Mouse (Mus musculus) brown adipose tissue, adult 24 weeks (tissue): ENCODE results near the gene Defb25. TPM values are rescaled to one million over a fixed set of nuclear protein-coding genes. Genes with fewer than 3 reads are reported as not detected.
A peak's percentile ranks its signal among the peaks of the same experiment; 100 is the strongest.
"Not testable (repeated sequence)": the region's sequence is repeated elsewhere in the genome, so short reads cannot be mapped to it uniquely, and the experiment has no call there.

Source experiments
- H3K27ac ChIP-seq: fragments of 200-500 bp; replicated peaks from 2 replicates; pipeline ENCODE4 v1.5.1; 2012; ENCODE audit warnings: low read depth, mild to moderate bottlenecking, low read length
- H3K4me1 ChIP-seq: fragments of 200-500 bp; 2 replicates; pipeline ENCODE4 v1.6.1; 2012; ENCODE audit warnings: low read length, mixed read lengths; ENCODE audit not compliant: control insufficient read depth, insufficient read depth, insufficient read length
- H3K4me3 ChIP-seq: fragments of 200-500 bp; 2 replicates; pipeline ENCODE4 v1.5.1; 2012; ENCODE audit warnings: low read depth, mild to moderate bottlenecking, low read length, moderate library complexity; ENCODE audit not compliant: insufficient read depth
- polyA plus RNA-seq: library from polyadenylated mRNA; stranded (reverse); fragments of >200 nt; gene quantifications from 2 replicates; pipeline ENCODE4 v1.2.4, GENCODE M21; 2012; ENCODE audit not compliant: missing spikeins, insufficient read depth, insufficient read length

Gene Defb25
- polyA plus RNA-seq: not detected in 2 replicates

DNA sequence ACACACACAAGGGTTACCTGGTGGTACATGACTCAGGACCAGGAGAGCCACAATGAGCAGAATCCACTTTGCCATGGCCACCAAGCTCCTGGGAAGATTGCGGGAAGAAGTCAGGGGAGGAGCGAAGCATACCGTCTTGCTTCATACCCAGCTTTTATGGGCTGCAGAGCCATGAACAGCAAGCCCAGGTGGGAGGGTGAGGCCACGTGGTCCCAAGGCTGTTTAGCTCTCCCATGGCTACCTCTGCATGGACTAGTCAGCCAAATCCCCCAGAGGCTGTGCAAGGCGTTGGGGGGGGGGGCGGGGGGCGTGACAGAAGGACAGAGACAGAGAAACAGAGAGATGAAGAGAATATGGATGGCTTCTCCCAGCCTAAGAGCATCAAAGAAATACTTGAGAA is at the start of gene Defb25:
TSS of gene Defb25 (minus strand) at position 101 of the 400 bp plus-strand sequence.
- H3K27ac ChIP-seq: no peak within 1 kb of the TSS
- no peak within 1 kb of the TSS for H3K4me3 ChIP-seq
- no peaks in the 10 kb centered on the region for H3K4me1 ChIP-seq

DNA sequence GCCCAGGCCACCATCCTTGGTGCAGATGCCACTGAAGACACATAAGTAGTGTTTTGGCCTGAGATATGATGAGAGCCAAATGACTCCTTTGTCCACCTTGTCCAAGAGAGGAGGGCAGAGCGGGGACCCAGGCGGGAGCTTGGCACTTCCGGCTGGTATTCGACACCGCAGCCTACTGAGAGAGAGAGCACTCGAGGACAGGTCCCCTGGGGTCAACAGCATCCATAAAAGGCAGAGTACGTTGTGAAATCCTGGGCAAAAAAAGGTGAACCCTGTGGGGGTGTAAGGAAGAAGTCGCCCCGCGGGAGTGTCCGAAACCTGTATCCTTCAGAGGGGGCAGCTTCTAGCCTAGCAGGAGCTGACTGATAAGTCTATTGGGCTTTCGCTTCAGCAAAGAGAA is 49.3 kb upstream of the Defb25 start:
- Histone ChIP-seq H3K27ac (no peak overlapping the region), H3K4me1 (peaks cover 22% of the 10 kb centered on the region), H3K4me3 (0 out of 2 replicates have a peak overlapping the region, but pooled peaks have one; percentile 3)

DNA sequence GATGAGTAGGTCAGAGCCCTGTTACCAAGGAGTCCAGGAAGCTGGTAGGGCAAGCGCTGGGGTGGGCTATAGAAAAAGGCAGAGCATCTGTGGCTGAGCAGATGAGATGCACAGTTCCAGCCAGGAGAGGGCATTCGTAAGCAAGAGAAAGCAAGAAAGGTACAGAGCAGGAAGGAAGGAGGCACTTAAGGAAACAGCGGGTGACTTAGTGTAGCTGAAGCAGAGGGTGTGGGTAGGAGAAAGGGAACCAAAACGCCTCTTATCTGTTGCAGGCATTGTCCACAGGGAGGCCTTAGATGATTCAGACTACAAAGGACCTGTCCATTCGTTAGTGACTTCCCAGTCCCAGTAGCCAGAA is 48.8 kb upstream of the Defb25 start:
- Histone ChIP-seq H3K27ac (no peak overlapping the region), H3K4me3 (0 out of 2 replicates have a peak overlapping the region, but pooled peaks have one; percentile 3), H3K4me1 (peaks cover 22% of the 10 kb centered on the region)

DNA sequence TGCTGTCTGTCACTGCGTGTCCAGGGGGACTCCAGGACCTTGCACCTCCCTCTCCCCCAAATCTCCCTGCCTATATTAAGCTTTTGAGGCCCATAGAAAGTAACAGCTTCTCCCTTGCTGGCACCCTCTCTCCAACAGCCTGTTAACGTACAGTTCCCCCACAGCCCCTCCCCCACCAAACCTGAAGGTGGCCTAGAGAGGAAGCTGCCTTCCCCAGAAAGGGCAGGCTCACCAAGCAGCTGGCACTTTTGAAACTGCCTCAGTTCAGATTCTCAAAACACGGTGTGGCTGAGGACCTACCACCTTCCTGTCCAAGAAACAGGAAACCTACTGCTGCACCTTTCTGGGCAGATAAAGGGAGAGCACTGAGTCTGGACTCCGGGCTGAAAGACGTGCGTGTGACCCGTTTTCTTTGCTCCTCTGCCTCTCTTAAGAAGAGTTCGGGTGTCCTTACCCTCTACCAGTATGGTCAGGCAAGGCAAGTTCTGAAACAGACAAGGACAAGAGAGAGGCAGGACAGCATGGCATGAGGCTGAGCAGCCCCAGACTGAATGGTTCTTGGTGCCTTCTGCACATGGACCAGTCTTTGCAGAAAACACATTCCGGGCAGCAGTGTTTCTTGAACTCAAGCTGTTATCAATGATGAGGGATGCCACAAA is 48.3 kb upstream of the Defb25 start:
- H3K27ac ChIP-seq: peak overlapping the region; percentile 54; the same call in 1 of the 2 replicates
- H3K4me1 ChIP-seq: peaks cover 22% of the 10 kb centered on the region
- H3K4me3 ChIP-seq: peak overlapping the region; percentile 89

DNA sequence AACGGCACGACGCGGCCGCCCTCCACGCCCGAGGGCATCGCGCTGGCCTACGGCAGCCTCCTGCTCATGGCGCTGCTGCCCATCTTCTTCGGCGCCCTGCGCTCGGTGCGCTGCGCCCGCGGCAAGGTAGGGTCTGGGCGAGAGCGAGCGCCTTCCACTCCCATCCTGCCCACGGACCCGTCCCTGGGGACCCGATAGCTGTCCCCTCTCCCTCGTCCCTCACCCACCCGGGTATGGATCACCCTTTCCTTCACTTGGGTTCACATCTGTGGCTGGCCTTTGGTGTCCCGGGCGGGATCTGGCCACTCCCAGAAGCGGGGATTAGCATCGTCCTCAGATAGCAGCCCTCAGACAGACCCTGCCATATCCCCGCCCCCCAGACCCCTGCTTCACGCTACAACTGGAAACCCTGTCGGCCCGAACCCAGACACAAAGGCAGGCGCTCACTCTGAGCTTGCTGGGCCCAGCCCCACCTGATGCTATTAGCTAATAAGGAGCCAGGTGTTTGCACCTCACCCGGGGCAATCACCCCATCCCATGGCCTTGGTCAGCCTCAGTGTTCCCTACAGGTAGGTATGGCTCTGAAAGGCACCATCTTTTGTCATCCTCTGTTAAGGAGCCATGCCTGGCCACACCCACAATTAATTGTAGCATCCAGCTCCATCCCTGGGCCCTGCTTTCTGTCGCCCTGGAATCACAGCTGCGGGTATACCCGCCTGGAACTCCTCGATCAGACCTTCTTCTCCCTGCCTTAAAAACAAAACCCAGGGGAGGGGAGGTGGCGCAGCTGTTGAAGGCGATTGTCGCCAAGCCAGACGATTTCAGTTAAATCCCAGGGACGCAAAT is 47.0 kb upstream of the Defb25 start:
- H3K4me3 ChIP-seq: peak overlapping the region; percentile 89
- peak overlapping the region; percentile 88 for H3K27ac ChIP-seq

DNA sequence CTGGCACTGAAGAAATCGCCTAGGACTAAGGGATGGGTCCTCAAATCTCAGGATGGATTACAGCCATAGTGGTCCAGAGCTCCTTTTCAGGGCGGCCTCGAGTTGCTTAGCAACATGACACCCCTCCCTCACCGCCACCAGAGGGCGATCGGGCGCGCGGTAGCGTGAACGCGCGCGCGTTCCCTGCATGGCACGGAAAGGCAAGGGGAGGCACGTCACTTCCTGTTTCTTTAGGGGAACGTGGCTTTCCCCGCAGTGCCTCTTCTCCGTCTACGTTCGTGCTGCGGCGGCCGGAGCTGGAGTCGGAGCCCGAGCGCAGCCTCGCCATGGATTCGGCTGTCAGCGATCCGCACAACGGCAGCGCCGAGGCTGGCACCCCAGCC is 46.4 kb upstream of the Defb25 start, which contains the start of gene H13:
TSS of gene H13 (plus strand) at position 206 of the 383 bp plus-strand sequence.
- H3K4me3 ChIP-seq: peak within 1 kb of the TSS; percentile 89

More for the DNA sequence above, 47.0 kb upstream of the Defb25 start:
- peaks cover 22% of the 10 kb centered on the region for H3K4me1 ChIP-seq

DNA sequence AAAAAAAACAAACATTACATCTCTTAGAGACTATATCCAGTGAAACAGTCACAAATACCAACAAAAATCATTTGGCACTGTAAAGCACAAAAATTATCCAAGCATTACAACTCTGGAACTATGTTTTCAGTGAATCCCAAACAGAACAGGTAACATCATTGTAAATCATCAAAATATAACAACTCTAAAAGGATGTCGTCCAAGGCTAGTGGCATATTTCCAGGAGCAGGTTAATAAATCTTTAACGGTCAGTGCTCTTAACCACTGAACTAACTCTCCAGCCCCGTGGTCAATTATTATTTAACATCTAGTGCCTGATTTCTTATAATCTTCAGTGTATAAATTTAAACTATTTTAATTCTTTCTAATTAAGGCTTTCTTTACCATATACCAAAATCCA is 43.3 kb upstream of the Defb25 start:
- not testable (repeated sequence) for H3K4me1 ChIP-seq, H3K4me3 ChIP-seq, H3K27ac ChIP-seq

More for the DNA sequence above, 46.4 kb upstream of the Defb25 start, which contains the start of gene H13:
- Histone ChIP-seq H3K27ac (peak within 1 kb of the TSS; percentile 88), H3K4me1 (peaks cover 22% of the 10 kb centered on the region)

DNA sequence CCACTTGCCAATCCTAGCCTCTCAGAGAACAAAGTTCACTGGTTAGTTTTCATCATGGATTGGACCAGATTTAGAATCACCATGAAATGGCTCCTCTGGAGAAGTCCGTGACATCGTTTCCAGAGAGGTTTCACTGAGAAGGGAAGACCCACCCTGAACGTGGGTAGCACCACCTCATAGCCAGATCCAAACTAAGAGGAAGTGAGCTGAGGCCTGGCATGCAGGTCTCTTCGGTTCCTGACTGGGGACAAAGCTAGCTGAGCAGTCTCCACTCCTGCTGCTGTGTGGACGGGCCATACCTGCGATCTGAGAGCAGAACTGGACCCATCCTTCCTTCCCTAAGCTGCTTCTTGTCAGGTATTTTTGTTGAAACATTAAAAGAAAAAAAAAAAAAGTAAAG is 38.3 kb upstream of the Defb25 start:
- Histone ChIP-seq H3K27ac (no peak overlapping the region), H3K4me3 (no peak overlapping the region), H3K4me1 (no peaks in the 10 kb centered on the region)

DNA sequence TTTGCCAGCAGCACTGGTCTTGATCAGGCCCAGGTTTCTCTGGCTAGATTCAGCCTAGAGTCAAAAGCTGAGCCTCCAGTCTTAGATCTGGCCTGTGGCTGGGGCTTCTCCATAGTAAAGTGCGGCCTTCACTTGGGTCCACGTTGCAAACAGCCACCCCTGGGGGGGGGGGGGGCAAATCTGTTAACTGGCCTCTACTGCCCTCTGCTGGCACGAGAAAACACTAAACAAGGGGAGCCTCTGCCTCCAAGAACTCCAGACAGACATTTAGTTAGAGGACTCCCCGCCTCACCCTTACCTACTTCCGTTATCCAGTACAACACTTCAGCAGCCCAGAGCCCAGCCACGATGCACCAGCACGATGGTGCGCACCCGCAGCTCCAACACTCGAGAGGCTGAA is 34.5 kb upstream of the Defb25 start:
- no peak overlapping the region for H3K4me3 ChIP-seq
- no peaks in the 10 kb centered on the region for H3K4me1 ChIP-seq

DNA sequence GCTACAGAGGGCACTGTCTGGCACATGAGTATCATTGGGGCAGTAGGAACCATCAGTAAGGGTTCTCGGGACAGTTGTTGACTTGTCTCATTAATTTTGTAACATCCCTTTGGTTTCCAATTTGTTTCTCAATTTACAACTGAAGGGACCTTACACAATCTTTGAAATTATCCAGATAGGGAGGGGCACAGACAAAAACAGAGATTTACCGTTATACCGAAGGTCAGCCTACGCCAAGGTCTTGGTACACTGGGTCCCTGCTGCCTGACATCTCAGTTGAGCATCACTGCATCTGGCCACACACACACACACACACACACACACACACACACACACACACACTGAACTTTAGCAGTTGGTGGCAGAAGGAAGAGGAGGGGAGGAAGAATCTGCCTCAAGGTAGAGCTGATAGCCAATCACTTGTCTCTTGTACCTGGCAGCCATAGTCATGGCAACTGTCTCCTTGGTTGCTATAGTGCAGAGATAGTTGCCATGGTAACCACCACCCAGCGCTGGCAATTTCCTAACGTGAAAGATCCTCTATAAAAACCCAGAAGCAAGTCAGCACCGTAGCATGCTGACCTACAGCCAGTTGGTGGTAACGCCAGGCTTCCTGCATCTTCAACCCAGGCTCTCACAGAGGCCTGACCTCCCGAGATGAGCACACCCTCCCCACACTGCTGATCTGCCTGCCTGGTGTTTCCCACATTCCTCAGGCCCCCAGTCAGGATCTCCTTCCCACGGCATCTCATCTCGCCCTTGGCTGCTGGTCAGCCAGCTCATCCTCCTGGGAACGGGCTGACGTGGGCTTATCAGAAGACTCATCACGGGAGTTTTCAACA is 31.2 kb upstream of the Defb25 start:
- H3K4me3 ChIP-seq: no peak overlapping the region
- peak overlapping the region; percentile 42 for H3K27ac ChIP-seq
- no peaks in the 10 kb centered on the region for H3K4me1 ChIP-seq

More for the DNA sequence above, 34.5 kb upstream of the Defb25 start:
- no peak overlapping the region for H3K27ac ChIP-seq

DNA sequence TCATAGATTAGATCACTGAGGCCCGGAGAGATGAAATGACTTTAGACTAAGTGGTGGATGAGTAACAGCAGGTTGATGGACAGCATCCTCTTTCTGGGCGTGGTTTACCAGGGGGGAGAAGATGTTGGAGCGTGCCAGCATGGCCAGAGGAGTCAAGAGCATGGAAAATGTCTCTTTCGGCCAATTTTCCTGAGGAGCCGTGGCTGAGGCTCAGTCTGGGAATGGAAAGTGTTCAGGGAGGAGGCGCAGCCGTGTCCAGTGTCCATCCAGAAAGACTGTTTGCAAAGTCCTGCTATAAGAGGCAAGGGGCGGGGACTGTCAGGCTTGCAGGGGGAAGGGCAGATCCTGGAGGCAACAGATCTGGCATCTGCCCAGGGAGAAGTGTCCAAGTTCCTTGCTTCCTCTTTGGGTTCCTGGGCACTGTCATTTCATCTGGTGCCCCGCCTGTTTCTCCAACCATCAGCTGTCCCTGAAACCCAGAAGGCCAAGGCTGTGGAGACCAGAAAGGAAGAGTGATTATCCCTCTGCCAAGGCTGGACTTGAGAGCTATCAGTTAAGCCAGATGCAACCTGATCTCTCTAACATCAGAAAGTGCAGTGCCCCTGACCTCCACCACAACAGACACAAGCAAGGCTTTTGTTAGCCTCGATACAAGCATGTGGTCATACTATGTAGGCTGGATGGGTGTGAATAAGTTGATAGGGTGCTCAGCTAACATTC is 30.2 kb upstream of the Defb25 start:
- Histone ChIP-seq H3K4me3 (no peak overlapping the region), H3K4me1 (no peaks in the 10 kb centered on the region), H3K27ac (peak overlapping the region; percentile 32)

DNA sequence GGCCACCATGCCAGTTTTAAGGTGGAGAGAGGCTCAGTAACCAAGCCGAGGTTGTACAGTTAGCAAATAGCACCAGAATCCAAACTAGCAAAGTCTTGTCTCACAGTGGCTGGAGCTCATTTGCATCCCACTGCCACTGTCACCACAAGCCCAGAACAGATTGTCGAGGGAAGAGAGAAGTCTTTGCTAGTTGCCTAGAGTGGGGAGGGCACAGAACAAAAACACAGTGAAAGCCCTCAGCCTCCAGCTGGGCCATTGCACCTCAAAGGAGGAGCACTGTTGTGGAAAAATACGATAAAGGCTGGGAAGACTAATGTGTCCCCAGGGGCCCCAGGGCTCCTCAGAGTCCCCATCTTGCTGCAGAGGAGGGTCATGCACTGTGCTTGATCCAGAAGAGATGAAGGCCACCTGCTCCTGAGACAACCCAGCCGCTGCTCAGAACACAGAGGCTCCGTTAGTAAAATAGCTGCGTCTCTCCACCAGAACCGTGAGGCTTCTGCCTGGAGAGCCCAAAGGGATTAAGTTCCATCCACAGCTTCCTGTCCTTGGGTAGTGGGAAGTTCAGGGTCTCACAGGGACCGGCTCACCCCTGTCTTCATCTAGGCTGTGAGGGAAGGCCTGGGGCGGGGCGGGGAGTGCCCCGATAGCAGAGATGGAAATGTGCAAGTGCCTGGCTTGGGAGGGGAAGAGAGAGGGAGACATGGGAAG is 16.7 kb upstream of the Defb25 start:
- peak overlapping the region; percentile 62 for H3K27ac ChIP-seq
- H3K4me1 ChIP-seq: no peaks in the 10 kb centered on the region
- no peak overlapping the region for H3K4me3 ChIP-seq

DNA sequence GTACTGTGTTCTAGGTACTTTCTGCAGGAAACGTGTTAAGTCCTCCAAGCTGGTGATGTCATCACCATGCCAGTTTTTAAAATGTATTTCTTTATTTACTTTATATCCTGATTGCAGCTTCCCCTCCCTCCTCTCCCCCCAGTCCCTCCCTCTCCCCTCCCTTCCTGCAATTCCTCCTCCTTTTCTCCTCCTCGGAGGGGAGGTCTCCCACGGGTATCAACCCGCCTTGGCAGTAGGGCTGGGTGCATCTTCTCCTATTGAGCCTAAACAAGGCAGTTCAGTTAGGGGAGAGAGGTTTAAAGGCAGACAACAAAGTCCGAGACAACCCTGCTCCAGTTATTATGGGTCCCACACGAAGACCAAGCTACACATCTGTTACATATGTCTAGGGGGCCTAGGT is 16.0 kb upstream of the Defb25 start:
- no peaks in the 10 kb centered on the region for H3K4me1 ChIP-seq
- H3K27ac ChIP-seq: peak overlapping the region; percentile 62
- H3K4me3 ChIP-seq: no peak overlapping the region

DNA sequence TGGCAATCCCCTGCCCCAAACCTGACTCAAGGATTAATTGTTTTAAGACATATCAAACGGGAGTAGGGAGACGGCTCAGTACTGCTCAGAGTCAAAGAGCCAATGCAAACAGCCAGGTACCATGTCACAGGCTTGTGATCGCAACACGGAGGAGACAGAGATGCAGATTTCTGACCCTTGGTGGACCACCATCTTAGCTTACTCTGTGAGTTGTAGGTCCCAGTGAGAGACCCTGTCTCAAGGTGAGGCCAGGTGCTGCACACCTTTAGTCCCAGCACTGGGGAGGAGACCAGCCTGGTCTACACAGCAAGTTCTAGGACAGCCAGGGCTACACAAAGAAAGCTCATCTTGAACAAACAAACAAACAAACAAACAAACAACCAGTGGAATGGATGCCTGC is 14.5 kb upstream of the Defb25 start:
- Histone ChIP-seq H3K27ac (peak overlapping the region; percentile 54; the same call in 1 of the 2 replicates), H3K4me1 (no peaks in the 10 kb centered on the region), H3K4me3 (no peak overlapping the region)
